Mouse (Mus musculus): ENCODE data around the gene Derl2. TPM values are rescaled to one million over a fixed set of nuclear protein-coding genes. Genes with fewer than 3 reads are reported as not detected.
A peak's percentile ranks its signal among the peaks of the same experiment; 100 is the strongest.

Gene Derl2
- total RNA-seq, 4 experiments from 2014 or later: 24.6 to 28.8 (median 26.3) TPM

GRCm38 (mm10) chr11:70982557-70983228 lies 36.9 kb downstream of the Derl2 start, which contains the start of gene C1qbp:
Gene C1qbp (minus strand): TSS chr11:70983026.
- peak; percentile 82 to 91 for DNase-seq (ENCODE audit: low spot score in 2 of 2)

DNA sequence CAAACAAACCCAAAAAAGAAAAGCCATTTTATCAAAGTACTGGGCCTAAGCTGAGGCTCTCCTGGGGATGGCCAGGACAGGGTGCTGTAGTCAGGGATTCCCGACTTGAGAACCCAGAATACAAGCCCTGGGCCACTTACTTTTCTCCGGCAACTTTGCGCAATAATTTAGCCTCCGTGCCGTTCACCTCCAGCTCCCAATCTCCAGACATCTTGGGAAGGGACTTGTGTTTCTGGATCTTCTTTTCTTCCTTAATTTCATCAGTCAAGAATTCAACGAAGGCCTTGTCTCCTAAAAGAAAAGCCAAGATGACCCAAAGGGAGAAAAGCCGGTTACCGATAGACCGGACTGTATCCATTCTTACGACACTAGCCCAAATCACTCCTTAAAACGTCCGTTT lies 37.6 kb downstream of the Derl2 start:
- DNase-seq (ENCODE audit: low spot score in 2 of 2): no peak

DNA sequence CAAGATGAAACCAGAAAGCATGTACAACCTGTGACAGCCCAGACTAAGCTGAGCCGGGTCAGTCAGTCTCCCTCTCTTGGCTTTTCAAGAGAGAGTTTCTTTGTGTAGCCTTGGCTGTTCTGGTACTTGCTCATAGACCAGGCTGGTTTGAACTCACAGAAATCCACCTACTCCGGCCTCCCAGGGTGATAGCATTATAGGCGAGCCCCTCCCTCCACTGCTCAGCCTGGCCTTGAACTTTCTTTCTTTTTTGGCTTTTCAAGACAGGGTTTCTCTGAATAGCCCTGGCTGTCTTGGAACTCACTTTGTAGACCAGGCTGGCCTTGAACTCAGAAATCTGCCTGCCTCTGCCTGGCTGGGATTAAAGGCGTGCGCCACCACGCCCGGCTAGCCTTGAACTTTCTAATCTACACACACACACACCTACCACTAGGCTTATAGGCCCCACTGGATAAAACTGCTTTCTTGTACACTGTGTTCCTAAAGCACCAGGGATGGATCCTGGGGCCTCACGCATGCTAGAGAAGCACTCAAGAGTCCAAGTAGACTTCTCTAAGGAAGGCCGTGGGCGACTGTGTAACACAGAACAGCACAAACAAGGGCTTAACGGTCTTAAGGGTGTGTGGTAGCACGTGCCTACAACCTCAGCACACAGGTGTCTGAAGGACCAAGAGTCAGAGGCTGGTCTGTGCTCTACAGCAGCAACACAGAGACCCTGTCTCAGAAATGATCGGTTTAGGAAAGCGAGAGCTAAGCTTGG lies 38.7 kb downstream of the Derl2 start:
- DNase-seq (ENCODE audit: low spot score in 2 of 2): no peak

DNA sequence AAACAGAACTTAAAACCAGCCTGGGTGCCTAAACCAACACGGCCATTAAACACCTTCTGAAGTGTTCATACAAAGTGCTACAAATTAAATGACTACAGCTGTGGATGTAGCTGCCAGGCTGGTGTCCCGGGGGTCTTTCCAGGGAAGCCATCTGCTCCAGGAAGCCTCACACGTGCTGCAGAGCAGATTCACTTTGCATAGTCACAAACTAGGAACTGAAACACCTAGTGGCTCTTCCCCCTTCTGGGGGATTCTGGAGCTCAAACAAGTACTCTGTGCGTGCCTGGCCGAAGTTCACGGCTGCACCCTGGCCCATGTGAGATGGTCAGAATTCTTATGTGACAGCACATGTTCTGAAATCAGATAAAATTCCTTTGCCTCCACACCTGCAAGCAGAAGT lies 39.4 kb downstream of the Derl2 start:
- DNase-seq (ENCODE audit: low spot score in 2 of 2): no peak

DNA sequence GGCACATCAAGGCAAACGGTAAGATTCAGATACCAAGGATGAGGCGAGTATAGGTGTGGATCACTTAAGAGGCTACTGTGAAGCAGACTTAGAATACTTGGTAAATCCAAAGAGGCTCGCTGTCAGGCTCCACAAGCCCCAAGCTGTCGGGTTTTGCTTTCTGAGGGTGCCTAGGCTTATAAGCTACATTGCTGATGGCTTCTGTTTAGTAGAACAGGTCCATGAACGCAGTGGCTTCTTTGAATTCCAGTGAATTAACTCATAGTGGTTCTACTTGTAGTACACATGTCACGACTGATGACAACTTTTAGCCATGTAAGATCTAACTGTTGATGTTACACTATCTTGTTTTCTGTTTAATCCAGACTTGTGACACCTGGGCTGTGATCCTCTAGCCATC lies 42.3 kb downstream of the Derl2 start:
- DNase-seq (ENCODE audit: low spot score in 2 of 2): no peak

DNA sequence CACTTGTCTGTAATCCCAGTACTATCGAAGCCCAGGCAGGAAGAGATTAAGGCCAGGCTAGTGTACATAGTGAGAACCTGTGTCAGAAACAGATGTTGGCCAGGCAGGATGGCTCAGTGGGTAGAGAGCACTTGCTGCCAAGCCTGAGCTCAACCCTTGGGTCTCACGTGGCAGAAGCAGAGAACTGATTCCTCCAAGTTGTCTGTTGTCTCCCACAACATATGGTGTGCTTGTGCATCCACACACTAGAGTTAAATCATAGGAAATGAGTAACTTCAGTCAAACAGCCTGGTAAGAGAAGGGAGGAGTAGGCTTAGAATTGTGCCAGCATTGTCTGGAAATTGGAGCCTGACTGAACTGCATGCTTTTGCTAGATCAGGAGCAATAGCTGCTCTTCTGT lies 44.4 kb downstream of the Derl2 start:
- DNase-seq (ENCODE audit: low spot score in 2 of 2): peak; percentile 48 to 52

DNA sequence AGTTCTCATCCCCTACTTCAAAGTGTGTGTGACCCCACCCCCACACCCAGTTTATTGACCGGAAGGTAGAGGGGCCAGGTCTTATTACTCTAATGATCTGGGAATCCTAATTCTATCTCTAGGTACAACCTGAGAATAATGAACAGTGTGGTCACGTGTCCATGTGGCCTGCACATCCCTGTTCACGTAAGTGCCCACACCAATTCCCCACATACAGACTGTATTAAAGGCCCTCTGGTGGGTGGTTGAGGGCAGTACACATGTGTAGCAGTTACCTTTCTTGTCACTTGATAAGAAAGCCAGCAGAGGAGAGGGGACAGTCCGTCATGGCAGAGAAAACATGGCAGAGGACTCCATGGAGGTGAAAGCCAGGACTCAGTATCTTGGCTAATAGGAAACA lies 45.7 kb downstream of the Derl2 start:
- DNase-seq (ENCODE audit: low spot score in 2 of 2): no peak

DNA sequence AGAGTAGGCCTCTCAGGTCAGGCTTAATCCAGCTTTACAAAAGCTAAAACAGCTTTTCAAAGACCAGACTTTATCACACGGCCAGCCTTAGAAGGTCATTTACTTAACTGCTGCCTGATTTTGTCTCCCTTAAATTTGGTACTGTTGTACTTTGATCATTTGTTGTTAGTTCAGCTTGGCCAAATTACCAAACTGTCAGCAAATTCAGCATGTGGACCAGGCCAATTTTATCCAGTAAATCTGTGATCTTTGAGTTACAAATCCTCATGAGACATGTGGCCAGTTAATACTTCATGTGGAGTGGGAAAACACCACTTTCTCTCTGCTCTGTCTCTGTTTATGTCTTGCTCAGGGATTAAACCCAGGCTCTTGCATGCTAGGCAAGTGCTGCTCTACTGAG lies 47.1 kb downstream of the Derl2 start:
- DNase-seq (ENCODE audit: low spot score in 2 of 2): no peak

DNA sequence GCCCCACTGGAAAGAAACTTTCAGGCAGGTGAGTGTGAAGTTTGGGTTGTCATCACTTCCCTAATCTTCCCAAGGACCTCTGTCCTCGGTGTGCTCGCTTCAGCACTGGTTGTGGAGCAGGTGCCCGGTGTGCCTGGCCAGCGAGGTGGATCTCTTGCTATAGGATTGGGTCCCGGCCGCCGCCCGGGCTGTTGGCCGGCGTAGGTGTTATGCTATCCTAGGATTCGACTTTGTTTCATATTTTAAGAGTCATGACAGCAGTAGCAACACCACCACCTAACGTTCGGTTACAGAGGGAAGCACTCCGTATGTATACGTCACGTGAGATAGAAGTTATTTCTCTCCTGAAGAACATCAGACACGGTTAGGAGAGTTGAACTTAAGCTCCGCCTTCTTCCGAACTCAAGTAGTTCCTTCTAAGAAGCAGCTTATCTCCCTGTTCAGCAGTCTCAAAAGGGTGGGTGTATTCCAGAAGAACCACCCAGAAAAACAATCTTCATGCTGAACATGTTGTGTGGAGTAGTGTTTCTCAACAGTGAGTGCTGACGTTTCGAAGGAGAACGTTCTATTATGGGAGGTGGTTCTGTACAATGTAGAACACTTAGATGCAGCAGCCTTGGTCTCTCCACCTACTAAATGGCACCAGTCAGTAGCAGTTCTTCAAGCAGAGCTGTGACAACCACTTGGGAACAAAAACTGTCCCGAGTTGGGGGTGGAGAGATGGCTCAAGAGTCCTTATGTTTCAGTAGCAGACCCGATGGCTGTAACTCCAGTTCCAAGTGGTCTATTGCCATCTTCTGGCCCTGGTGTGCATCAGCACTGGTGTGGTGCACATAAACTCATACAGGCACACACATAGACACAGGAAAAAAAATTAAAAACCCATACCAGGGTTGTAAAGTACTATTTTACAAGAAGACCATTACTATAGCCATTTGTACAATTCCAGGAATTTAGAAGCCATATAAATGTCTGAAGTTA lies 48.8 kb downstream of the Derl2 start:
- DNase-seq (ENCODE audit: low spot score in 2 of 2): no peak

DNA sequence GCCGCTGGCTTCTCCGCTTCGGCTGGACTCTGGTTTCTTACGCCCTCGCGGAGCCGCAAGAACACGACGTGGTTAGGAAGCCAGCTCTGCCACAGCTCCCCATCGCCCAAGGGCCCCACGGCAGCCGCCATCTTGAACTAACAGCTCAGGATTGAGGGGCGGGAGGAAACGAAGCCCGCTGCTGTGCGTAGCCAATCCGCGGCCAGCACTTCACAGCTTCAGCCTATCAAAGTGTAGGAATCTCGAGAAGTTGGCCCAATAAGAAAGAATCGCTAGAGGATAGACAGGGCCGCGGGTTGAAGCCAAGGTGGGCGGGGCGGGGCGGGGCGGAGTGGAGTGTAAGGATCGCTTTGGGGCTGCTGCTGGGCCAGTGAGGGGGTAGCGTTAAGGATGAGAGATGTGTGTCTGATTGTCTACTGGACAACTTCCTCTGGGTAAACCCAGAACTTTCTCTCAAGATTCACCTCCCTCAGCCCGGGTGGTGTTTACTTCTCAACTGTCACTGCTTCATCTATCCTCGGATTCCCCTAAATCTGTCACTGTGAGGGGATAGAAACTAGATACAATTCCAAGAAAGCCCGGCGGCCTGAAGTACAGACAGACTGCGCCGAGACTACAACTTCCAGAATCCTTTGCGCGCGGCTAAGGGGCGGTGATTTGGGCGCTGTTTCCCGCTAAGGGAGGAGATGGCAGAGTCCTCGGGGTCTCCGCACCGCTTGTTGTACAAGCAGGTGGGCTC lies 49.7 kb downstream of the Derl2 start, which contains the start of the genes Nup88 and Rpain:
Gene Nup88, minus strand, starts transcription at position 153 of the 739 bp plus-strand sequence.
Gene Rpain, plus strand, starts transcription at position 393 of the 739 bp plus-strand sequence.
- peak; percentile 95 to 96 for DNase-seq (ENCODE audit: low spot score in 2 of 2)

DNA sequence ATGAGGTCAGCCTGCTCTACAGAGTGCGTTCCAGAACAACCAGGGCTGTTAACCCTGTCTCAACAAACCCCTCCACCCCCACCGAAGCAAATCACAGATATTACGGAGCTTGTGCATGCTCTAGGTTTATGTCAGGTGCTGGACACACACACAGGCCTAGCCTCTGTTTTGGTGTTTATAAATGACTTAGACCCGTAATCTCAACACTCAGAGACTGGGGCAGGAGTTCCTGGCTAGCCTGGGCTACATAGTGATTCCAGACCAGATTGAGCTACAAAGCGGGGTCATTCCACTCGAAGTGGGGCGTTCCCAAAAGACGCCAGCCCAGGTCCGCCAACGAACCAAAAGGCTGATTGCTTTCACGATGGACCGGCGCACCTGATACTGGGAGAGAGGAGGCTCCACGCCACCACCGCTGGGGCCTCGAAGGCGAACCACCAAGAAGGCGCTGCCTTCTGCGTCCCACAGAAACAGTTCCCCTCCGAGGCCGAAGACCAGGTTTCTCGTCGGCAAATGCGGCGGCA lies 50.3 kb downstream of the Derl2 start:
- DNase-seq (ENCODE audit: low spot score in 2 of 2): no peak

- no peak for DNase-seq (ENCODE audit: low spot score in 2 of 2)
Observed at GRCm38 (mm10) chr11:70964222-70964907, 55.3 kb downstream of the Derl2 start.

- no peak for DNase-seq (ENCODE audit: low spot score in 2 of 2)
Observed at GRCm38 (mm10) chr11:70960786-70961554, 58.7 kb downstream of the Derl2 start.

Other genes with a start within 250 kb of the Derl2 start
- 1 to 10 TPM in 1 of 4 experiments, under 1 TPM in 1, not detected in 2; 0.83 to 1.9 TPM for gene Scimp, start 207.3 kb downstream of the Derl2 start, total RNA-seq (2022)
- gene Rabep1, start 175.1 kb downstream of the Derl2 start, total RNA-seq (2022): 100 to 1,000 TPM; 114 to 117 (median 116) TPM
- gene Nup88, start 49.9 kb downstream of the Derl2 start, total RNA-seq (2022): 10 to 100 TPM; 50.9 to 62.2 (median 52.4) TPM
- 10 to 100 TPM; 33.5 to 43.3 (median 39.9) TPM for gene Rpain, start 49.6 kb downstream of the Derl2 start, total RNA-seq (2022)
- 100 to 1,000 TPM; 103 to 108 (median 106) TPM for gene C1qbp, start 36.8 kb downstream of the Derl2 start, total RNA-seq (2022)
- 10 to 100 TPM; 53.0 to 65.5 (median 58.5) TPM for gene Dhx33, start 15.4 kb downstream of the Derl2 start, total RNA-seq (2022)
- gene Mis12, start 230 bp downstream of the Derl2 start, total RNA-seq (2022): 10 to 100 TPM; 15.6 to 22.4 (median 18.4) TPM
- gene 6330403K07Rik, start 13.7 kb upstream of the Derl2 start, total RNA-seq (2022): 100 to 1,000 TPM; 206 to 237 (median 226) TPM
- gene Nlrp1a, start 124.9 kb upstream of the Derl2 start, total RNA-seq (2022): 1 to 10 TPM in 2 of 4 experiments, under 1 TPM in 2; 0.60 to 1.1 (median 0.94) TPM
- 1 to 10 TPM in 1 of 4 experiments, under 1 TPM in 3; 0.24 to 1.1 (median 0.56) TPM for gene Nlrp1b, start 210.9 kb upstream of the Derl2 start, total RNA-seq (2022)

Measured in layer of hippocampus, adult 8-10 months (tissue).